Mouse (Mus musculus) liver, adult 2 months (tissue): ENCODE measurements around the gene Stx12.

Experiments used
- CTCF ChIP-seq: fragments of 200-500 bp; IDR thresholded peaks from 2 replicates; pipeline ENCODE4 v1.5.1; 2011; ENCODE audit warnings: low read depth, low read length, control low read depth
- POLR2A ChIP-seq: fragments of 200-500 bp; IDR thresholded peaks from 2 replicates; pipeline ENCODE4 v1.6.1; 2011; ENCODE audit warnings: low read length, control low read depth; ENCODE audit not compliant: insufficient read depth; ENCODE audit errors: extremely low read depth

DNA sequence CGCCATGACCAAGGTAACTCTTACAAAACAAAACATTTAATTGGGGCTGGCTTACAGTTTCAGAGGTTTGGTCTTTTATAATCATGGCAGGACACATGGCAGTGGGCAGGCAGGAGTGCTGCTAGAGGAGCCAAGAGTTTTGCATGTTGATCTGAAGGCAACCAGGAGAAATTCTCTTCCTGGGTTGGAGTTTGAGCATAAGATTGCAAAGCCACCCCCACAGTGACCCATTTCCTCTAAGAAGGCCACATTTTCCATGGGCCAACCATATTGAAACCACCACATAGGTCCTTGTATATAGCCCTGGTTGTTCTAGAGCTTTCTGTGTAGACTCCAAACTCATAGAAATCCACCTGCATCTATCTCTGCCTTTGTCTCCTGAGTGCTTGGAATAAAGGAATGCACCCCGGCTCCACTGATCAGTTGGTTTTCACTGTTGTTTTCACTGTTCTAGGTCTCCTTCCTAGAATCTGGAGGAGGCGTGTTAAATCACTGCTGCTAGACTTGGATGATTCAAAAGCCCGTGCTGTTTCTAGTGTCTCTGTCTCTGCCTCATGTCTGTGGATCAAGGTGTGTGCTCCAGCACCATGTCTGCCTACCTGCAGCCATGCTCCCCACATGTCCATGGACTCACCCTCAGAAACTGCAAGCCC lies 48.6 kb upstream of the Stx12 start:
- TF ChIP-seq CTCF = no peak
- no peak for TF ChIP-seq POLR2A
